Mouse (Mus musculus) CH12.LX (cell line): Measurements from ENCODE around the gene Apobec3. TPM values are rescaled to one million over a fixed set of nuclear protein-coding genes. Genes with fewer than 3 reads are reported as not detected.

Experiments
- DNase-seq: peaks from one replicate; pipeline ENCODE4 v3.0.0-alpha.2; 2013; ENCODE audit errors: extremely low read depth
- H3K27ac ChIP-seq: 2 replicates; pipeline ENCODE4 v1.5.1; 2012; ENCODE audit warnings: low read depth, mild to moderate bottlenecking, control low read depth, moderate library complexity; ENCODE audit not compliant: insufficient read depth
- H3K27me3 ChIP-seq: replicated peaks from 2 replicates; pipeline ENCODE3; 2012; ENCODE audit warnings: inconsistent platforms
- H3K36me3 ChIP-seq, 2 experiments: replicated peaks in 1 of 2; 2 replicates each; pipeline versions ENCODE3 to v1.6.1; 2012; ENCODE audit warnings: inconsistent platforms in 1 of 2, low read length in 1 of 2, mild to moderate bottlenecking in 1 of 2, mixed read lengths in 1 of 2, moderate library complexity in 1 of 2; ENCODE audit not compliant: control insufficient read depth in 1 of 2, insufficient read depth in 1 of 2
- H3K4me1 ChIP-seq, 2 experiments: 2 replicates each; pipeline ENCODE4 v1.6.1; 2012; ENCODE audit warnings: inconsistent platforms in 1 of 2, moderate library complexity in 1 of 2; ENCODE audit not compliant: insufficient read depth in 2 of 2, control insufficient read depth in 1 of 2
- H3K4me2 ChIP-seq: 2 replicates; pipeline ENCODE4 v1.6.1; 2012; ENCODE audit warnings: low read depth, mild to moderate bottlenecking, control low read depth; ENCODE audit not compliant: poor library complexity, insufficient read depth, severe bottlenecking
- H3K4me3 ChIP-seq, 3 experiments: fragments of 150-350 bp in 1 of 3; sonication (generic) in 1 of 3; replicated peaks in 1 of 3; 2 replicates each; pipeline versions ENCODE3 to v1.5.1; 2011 to 2012; ENCODE audit warnings: low read depth in 2 of 3, low read length in 2 of 3, mild to moderate bottlenecking in 2 of 3, moderate library complexity in 2 of 3, control low read depth in 1 of 3, improper control_type of control experiment in 1 of 3, inconsistent platforms in 1 of 3, mixed read lengths in 1 of 3; ENCODE audit not compliant: poor library complexity in 1 of 3
- H3K79me2 ChIP-seq: replicated peaks from 2 replicates; pipeline ENCODE4 v1.6.1; 2012; ENCODE audit warnings: mild to moderate bottlenecking, moderate library complexity; ENCODE audit not compliant: control insufficient read depth, poor library complexity, insufficient read depth, severe bottlenecking; ENCODE audit errors: extremely low read depth
- H3K9ac ChIP-seq: 2 replicates; pipeline ENCODE4 v1.6.1; 2012; ENCODE audit warnings: low read depth, mild to moderate bottlenecking, control low read depth, moderate library complexity; ENCODE audit not compliant: insufficient read depth
- H3K9me3 ChIP-seq: replicated peaks from 2 replicates; pipeline ENCODE3; 2012; ENCODE audit warnings: low read length, inconsistent platforms, mixed read lengths
- BHLHE40 ChIP-seq: IDR thresholded peaks from 2 replicates; pipeline ENCODE4 v1.6.1; 2011; ENCODE audit warnings: mild to moderate bottlenecking, low read depth, low read length, improper control_type of control experiment
- CTCF ChIP-seq, 2 experiments: IDR thresholded peaks in 1 of 2; conservative IDR thresholded peaks in 1 of 2; 2 replicates each; pipeline ENCODE4 v1.5.1; 2011 to 2012; ENCODE audit warnings: low read depth in 2 of 2, low read length in 2 of 2, improper control_type of control experiment in 1 of 2, inconsistent platforms in 1 of 2, mild to moderate bottlenecking in 1 of 2, moderate library complexity in 1 of 2
- E2F4 ChIP-seq: IDR thresholded peaks from 2 replicates; pipeline ENCODE4 v1.6.1; 2011; ENCODE audit warnings: low read depth, low read length, improper control_type of control experiment; ENCODE audit not compliant: insufficient replicate concordance
- ELF1 ChIP-seq: IDR thresholded peaks from 2 replicates; pipeline ENCODE4 v1.6.1; 2014; ENCODE audit warnings: low read depth, mild to moderate bottlenecking, inconsistent platforms, low read length, improper control_type of control experiment
- EP300 ChIP-seq: IDR thresholded peaks from 2 replicates; pipeline ENCODE4 v1.6.1; 2011; ENCODE audit warnings: low read length, improper control_type of control experiment
- ETS1 ChIP-seq: conservative IDR thresholded peaks from 2 replicates; pipeline ENCODE4 v1.6.1; 2012; ENCODE audit warnings: low read depth, mild to moderate bottlenecking, inconsistent platforms, low read length, improper control_type of control experiment, moderate library complexity
- GABPA ChIP-seq: IDR thresholded peaks from 2 replicates; pipeline ENCODE4 v1.6.1; 2012; ENCODE audit warnings: low read depth, low read length, improper control_type of control experiment, inconsistent platforms; ENCODE audit not compliant: insufficient replicate concordance
- HCFC1 ChIP-seq: IDR thresholded peaks from 2 replicates; pipeline ENCODE4 v1.6.1; 2012; ENCODE audit warnings: low read depth, mild to moderate bottlenecking, inconsistent platforms, low read length, improper control_type of control experiment
- JUND ChIP-seq: conservative IDR thresholded peaks from 2 replicates; pipeline ENCODE4 v1.6.1; 2011; ENCODE audit warnings: low read depth, low read length, improper control_type of control experiment
- MAZ ChIP-seq: IDR thresholded peaks from 2 replicates; pipeline ENCODE4 v1.6.1; 2012; ENCODE audit warnings: low read depth, mild to moderate bottlenecking, inconsistent platforms, low read length, improper control_type of control experiment, moderate library complexity
- MEF2A ChIP-seq: IDR thresholded peaks from 2 replicates; pipeline ENCODE4 v1.6.1; 2014; ENCODE audit warnings: low read depth, mild to moderate bottlenecking, inconsistent platforms, low read length, improper control_type of control experiment, borderline replicate concordance
- MYC ChIP-seq: IDR thresholded peaks from 2 replicates; pipeline ENCODE4 v1.6.1; 2011; ENCODE audit warnings: low read depth, mild to moderate bottlenecking, improper control_type of control experiment, low read length
- NELFE ChIP-seq: IDR thresholded peaks from 2 replicates; pipeline ENCODE4 v1.6.1; 2011; ENCODE audit warnings: low read depth, low read length, improper control_type of control experiment
- NRF1 ChIP-seq: IDR thresholded peaks from 2 replicates; pipeline ENCODE4 v1.6.1; 2014; ENCODE audit warnings: low read depth, mild to moderate bottlenecking, inconsistent platforms, low read length, improper control_type of control experiment, moderate library complexity
- PAX5 ChIP-seq: IDR thresholded peaks from 2 replicates; pipeline ENCODE4 v1.6.1; 2012; ENCODE audit warnings: low read length, inconsistent platforms, mixed read lengths
- POLR2AphosphoS2 ChIP-seq: IDR thresholded peaks from 2 replicates; pipeline ENCODE4 v1.6.1; 2011; ENCODE audit warnings: low read depth, low read length, improper control_type of control experiment
- RCOR1 ChIP-seq: conservative IDR thresholded peaks from 2 replicates; pipeline ENCODE4 v1.6.1; 2012; ENCODE audit warnings: low read depth, mild to moderate bottlenecking, inconsistent platforms, low read length, improper control_type of control experiment
- SIN3A ChIP-seq: IDR thresholded peaks from 2 replicates; pipeline ENCODE4 v1.6.1; 2012; ENCODE audit warnings: low read length, improper control_type of control experiment, inconsistent platforms
- TBP ChIP-seq: conservative IDR thresholded peaks from 2 replicates; pipeline ENCODE4 v1.6.1; 2011; ENCODE audit warnings: low read depth, low read length, improper control_type of control experiment
- TCF12 ChIP-seq: IDR thresholded peaks from 2 replicates; pipeline ENCODE4 v1.6.1; 2014; ENCODE audit warnings: low read depth, mild to moderate bottlenecking, inconsistent platforms, low read length, improper control_type of control experiment
- USF1 ChIP-seq: IDR thresholded peaks from 2 replicates; pipeline ENCODE4 v1.6.1; 2014; ENCODE audit warnings: low read depth, mild to moderate bottlenecking, inconsistent platforms, low read length, improper control_type of control experiment
- ZKSCAN1 ChIP-seq: IDR thresholded peaks from 2 replicates; pipeline ENCODE4 v1.6.1; 2012; ENCODE audit warnings: low read depth, inconsistent platforms, low read length, improper control_type of control experiment, borderline replicate concordance
- ZMIZ1 ChIP-seq: IDR thresholded peaks from 2 replicates; pipeline ENCODE4 v1.6.1; 2012; ENCODE audit warnings: low read depth, mild to moderate bottlenecking, inconsistent platforms, low read length, improper control_type of control experiment
- dilution Hi-C: fragments of 300-500 bp; cut with MboI; formaldehyde crosslinking; loops from 2 replicates; pipeline ENCODE4 v1.14.3; 2020; ENCODE audit warnings: low sequenced_read_pairs; ENCODE audit not compliant: extremely low pct_unique_long_range_greater_than_20kb, extremely low pct_ligation_motif_present
- in situ Hi-C: fragments of 300-500 bp; cut with MboI; formaldehyde crosslinking; loops from 3 replicates; pipeline ENCODE4 v1.14.3; 2019; ENCODE audit warnings: low sequenced_read_pairs, low pct_ligation_motif_present, low pct_unique_long_range_greater_than_20kb, mixed read lengths
- polyA plus RNA-seq: library from polyadenylated mRNA; unstranded; fragments of >175 nt; gene quantifications from 2 replicates; pipeline ENCODE4 v1.2.1, GENCODE M21; 2012; ENCODE audit warnings: low read depth; ENCODE audit not compliant: insufficient read length
- total RNA-seq, 2 experiments: library from RNA; depleted of rRNA; stranded (reverse); fragments of 300-350 nt in 1 of 2; fragments of >200 nt in 1 of 2; gene quantifications; 2 replicates each; pipeline ENCODE4 v1.2.3; 2012 to 2014

The Apobec3 gene
- total and polyA plus RNA-seq, 3 experiments = 3.9 to 94.3 (median 10.4) TPM

DNA sequence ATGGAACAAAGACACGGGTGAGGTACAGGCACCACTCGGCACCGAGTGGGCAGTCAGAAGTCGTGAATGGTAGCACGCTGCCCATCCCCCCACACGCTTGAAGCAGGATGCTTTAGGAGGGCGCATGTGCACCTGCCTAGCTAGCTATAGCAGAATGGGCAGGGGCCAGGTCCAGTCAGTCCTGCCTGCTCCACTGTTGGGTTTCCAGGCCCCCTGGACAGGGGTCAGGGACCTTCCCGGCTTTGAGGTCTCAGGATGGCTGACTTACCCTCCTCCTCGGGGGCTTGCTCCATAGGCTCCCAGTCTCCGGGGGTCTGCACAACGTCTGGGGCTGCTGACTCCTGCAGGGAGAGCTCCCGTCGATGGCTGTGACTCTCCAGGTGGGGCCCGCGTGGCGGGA lies 27.0 kb downstream of the Apobec3 start:
- Histone ChIP-seq H3K4me1 (peaks cover 4 to 15% of the 10 kb centered on the region in 2 experiments; a peak in 1 of 4 replicates), H3K27ac (no peak overlapping the region), H3K27me3 (no peaks in the 10 kb centered on the region), H3K9me3 (peaks cover 11% of the 10 kb centered on the region), H3K36me3 (peaks cover 69 to 92% of the 10 kb centered on the region in 2 experiments), H3K9ac (no peak overlapping the region), H3K4me3 (no peak overlapping the region), H3K79me2 (no peaks in the 10 kb centered on the region), H3K4me2 (no peak overlapping the region)
- dilution Hi-C loops = no loop called here
- DNase-seq = no peak
- in situ Hi-C loops = no loop called here
- TF ChIP-seq SIN3A = no peak
- no peak for TF ChIP-seq EP300
- no peak for TF ChIP-seq MYC
- no peak for TF ChIP-seq TBP
- TF ChIP-seq GABPA = no peak
- TF ChIP-seq NRF1 = no peak
- no peak for TF ChIP-seq ZKSCAN1
- TF ChIP-seq MEF2A = no peak
- no peak for TF ChIP-seq NELFE
- TF ChIP-seq USF1 = no peak
- no peak for TF ChIP-seq BHLHE40
- no peak for TF ChIP-seq PAX5
- TF ChIP-seq E2F4 = no peak
- TF ChIP-seq MAZ = no peak
- TF ChIP-seq ETS1 = no peak
- no peak for TF ChIP-seq RCOR1
- TF ChIP-seq POLR2AphosphoS2 = no peak
- no peak for TF ChIP-seq ELF1
- no peak for TF ChIP-seq TCF12
- TF ChIP-seq ZMIZ1 = no peak

DNA sequence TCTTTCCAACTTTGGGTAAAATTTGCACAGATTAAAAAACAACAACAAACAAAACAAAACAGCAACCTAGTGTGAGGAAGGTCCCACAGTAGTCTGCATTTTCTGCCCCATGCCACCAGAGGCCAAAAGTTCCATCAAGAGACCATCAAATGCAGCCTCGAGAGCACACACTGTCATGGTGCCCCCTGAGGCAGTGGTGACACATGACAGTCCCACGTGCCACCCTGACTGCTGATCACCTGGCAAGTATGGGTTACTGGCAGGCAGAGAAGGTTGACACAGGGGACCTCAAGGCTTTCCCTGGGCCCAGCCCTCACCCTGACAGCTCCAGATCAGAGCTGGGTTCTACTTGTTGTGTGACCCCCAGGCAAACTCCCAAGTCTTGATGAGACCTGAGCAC lies 28.3 kb downstream of the Apobec3 start:
- peaks cover 11% of the 10 kb centered on the region for H3K9me3 ChIP-seq
- TF ChIP-seq EP300 = no peak
- no peak for TF ChIP-seq HCFC1
- peak in 1 of 2 experiments; percentile 27; a peak in 2 of 4 replicates for TF ChIP-seq CTCF (conservative IDR thresholded peaks at IDR 0.05 in 1 of 2, IDR thresholded peaks at IDR 0.05 in 1 of 2; ENCODE audit: low read depth in 2 of 2, low read length in 2 of 2)
- TF ChIP-seq POLR2AphosphoS2 = no peak
- no peak for TF ChIP-seq JUND
- TF ChIP-seq, all 38 proteins: peak for 1
- Histone ChIP-seq H3K27me3 (no peaks in the 10 kb centered on the region), H3K27ac (no peak overlapping the region), H3K4me2 (no peak overlapping the region), H3K36me3 (peaks cover 74 to 93% of the 10 kb centered on the region in 2 experiments), H3K4me3 (no peak overlapping the region), H3K4me1 (peaks cover 4 to 15% of the 10 kb centered on the region in 2 experiments; a peak in 1 of 4 replicates), H3K9ac (no peak overlapping the region), H3K79me2 (no peaks in the 10 kb centered on the region)
- DNase-seq = no peak
- dilution Hi-C loops (no loop called here), in situ Hi-C loops (no loop called here)
